Mouse (Mus musculus) heart, embryonic 10.5 days (tissue): ENCODE measurements around the gene Cyp2d22. TPM values are rescaled to one million over a fixed set of nuclear protein-coding genes. Genes with fewer than 3 reads are reported as not detected.

Experiments
- DNase-seq: peaks from one replicate; pipeline ENCODE4 v3.0.0-alpha.2; 2017; ENCODE audit warnings: low spot score
- H3K27ac ChIP-seq: fragments of 300-500 bp; sonication (generic); 2 replicates; pipeline ENCODE4 v1.5.1; 2016; ENCODE audit warnings: mild to moderate bottlenecking
- H3K27me3 ChIP-seq: fragments of 300-500 bp; sonication (generic); 2 replicates; pipeline ENCODE4 v1.6.1; 2016; ENCODE audit warnings: mild to moderate bottlenecking; ENCODE audit not compliant: poor library complexity, insufficient read depth, severe bottlenecking
- H3K36me3 ChIP-seq: fragments of 300-500 bp; sonication (generic); 2 replicates; pipeline ENCODE4 v1.6.1; 2016; ENCODE audit warnings: mild to moderate bottlenecking, moderate library complexity
- H3K4me1 ChIP-seq: fragments of 300-500 bp; sonication (generic); 2 replicates; pipeline ENCODE4 v1.6.1; 2016; ENCODE audit warnings: mild to moderate bottlenecking
- H3K4me3 ChIP-seq: fragments of 300-500 bp; sonication (generic); 2 replicates; pipeline ENCODE4 v1.5.1; 2016; ENCODE audit warnings: mild to moderate bottlenecking, moderate library complexity
- H3K9me3 ChIP-seq: fragments of 300-500 bp; sonication (generic); 2 replicates; pipeline ENCODE4 v1.6.1; 2016; ENCODE audit warnings: mild to moderate bottlenecking, moderate library complexity
- WGBS: fragments of 180-500 bp; shearing (Covaris S2); methylation state at CpG from one replicate; pipeline ENCODE4 v1.1.7; 2016; 5-methylcytosine and 5-hydroxymethylcytosine counted together
- polyA plus RNA-seq: library from polyadenylated mRNA; unstranded; fragments of >200 nt; fragmentation: Nextera tagmentation; extraction: Ambion mirVana; gene quantifications from 2 replicates; pipeline ENCODE4 v1.2.1, GENCODE M21; 2016

Cyp2d22 gene
- polyA plus RNA-seq, 1 experiment from 2014 or later, result 3.9 TPM

DNA sequence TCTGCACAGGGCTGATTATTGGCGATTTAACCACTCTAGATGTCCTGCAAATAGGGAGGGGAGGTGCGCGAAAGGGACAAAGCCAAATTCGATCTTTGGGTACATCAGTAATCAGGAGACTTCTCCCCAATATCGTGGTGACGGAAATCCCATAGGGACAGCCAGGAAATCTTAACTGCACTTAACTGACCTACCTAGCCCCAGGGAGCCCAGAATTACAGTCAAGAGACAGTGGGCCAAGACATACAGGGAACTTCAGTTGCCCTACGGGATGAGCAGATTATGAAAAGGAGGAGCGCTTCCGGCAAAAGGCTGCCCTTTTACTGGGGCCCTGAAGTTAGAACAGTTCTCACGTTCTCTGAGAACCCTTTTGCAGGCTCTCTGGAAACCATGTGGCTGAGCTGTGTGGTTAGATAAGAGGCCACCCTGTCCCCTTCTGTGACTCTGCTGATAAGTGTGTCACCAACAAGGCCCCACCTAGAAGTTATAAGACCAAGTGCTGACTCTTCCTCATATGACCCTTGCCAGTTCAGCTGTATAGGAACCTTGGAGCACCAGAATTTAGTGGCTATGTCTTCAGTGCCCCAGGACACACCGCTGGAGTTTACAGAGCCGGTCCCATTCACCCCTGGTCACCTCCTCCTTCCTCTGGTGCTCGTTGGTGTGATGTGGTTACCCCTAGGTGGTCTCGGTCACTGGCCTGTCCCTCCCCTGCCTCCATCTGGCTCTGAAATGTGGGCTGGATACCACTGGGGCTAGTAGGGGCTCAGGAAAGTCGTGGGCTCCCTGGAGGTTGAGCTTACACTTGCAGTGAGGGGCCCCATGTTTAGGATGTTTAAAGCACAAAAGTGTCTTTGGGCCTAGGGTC lies 38.2 kb downstream of the Cyp2d22 start:
- peak; percentile 93 for DNase-seq
- H3K4me1 ChIP-seq, result peaks cover 51% of the 10 kb centered on the region
- H3K36me3 ChIP-seq, result peaks cover 7% of the 10 kb centered on the region; the same call in 1 of the 2 replicates
- H3K27ac ChIP-seq, result peak overlapping the region; percentile 91
- H3K27me3 ChIP-seq, result peaks cover 6% of the 10 kb centered on the region
- H3K9me3 ChIP-seq, result no peaks in the 10 kb centered on the region
- peak overlapping the region; percentile 62 for H3K4me3 ChIP-seq
- WGBS, result 33% methylated on average over 15 of the region's 15 CpGs

GRCm38 (mm10) chr15:82341036-82341501 lies 39.0 kb downstream of the Cyp2d22 start:
- Histone ChIP-seq H3K4me3 (peak overlapping the region; percentile 62), H3K4me1 (peaks cover 48% of the 10 kb centered on the region), H3K27me3 (peaks cover 6% of the 10 kb centered on the region), H3K9me3 (no peaks in the 10 kb centered on the region), H3K27ac (peak overlapping the region; percentile 91), H3K36me3 (peaks cover 16% of the 10 kb centered on the region)
- DNase-seq, result peak; percentile 93
- WGBS, result under 1% methylated on average over 40 of the region's 40 CpGs

GRCm38 (mm10) chr15:82340414-82341035 lies 39.5 kb downstream of the Cyp2d22 start:
- WGBS, result 30% methylated on average over 21 of the region's 21 CpGs
- peaks cover 6% of the 10 kb centered on the region for H3K27me3 ChIP-seq
- peaks cover 21% of the 10 kb centered on the region for H3K36me3 ChIP-seq
- H3K4me1 ChIP-seq, result peaks cover 48% of the 10 kb centered on the region
- H3K27ac ChIP-seq, result peak overlapping the region; percentile 91
- peak overlapping the region; percentile 62 for H3K4me3 ChIP-seq
- DNase-seq, result peak; percentile 80
- H3K9me3 ChIP-seq, result no peaks in the 10 kb centered on the region

DNA sequence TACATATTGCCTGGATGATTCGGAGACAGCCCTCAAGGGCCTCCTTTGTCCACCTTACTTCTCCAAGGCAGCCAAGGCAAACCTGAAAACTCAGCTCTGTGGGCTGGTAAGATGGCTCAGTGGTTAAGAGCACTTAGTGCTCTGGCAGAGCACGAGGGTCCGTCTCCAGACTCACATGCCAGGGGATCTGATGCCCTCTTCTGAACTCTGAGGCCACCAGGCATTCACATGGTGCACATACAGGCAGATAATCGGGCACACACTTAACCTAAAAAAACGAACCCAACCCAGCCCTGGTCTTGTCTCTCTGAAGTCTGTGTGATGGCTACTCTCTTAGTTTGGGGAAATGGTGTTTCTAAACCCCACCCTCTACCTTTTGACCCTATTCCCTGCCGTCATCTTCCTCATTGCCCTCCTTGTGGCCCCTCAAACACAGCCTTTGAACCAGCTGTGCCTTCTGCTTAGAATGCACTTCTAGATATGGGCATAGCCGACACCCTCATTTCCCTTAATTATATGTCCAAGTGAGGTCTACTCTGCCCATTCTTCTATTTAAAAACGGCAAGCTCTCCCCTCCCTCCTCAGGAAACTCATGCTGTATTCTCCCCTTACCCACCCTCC lies 40.3 kb downstream of the Cyp2d22 start:
- 69% methylated on average over 8 of the region's 8 CpGs for WGBS
- H3K9me3 ChIP-seq, result no peaks in the 10 kb centered on the region
- H3K27ac ChIP-seq, result peak overlapping the region; percentile 91; the same call in 1 of the 2 replicates
- DNase-seq, result no peak
- H3K4me3 ChIP-seq, result 0 out of 2 replicates have a peak overlapping the region, but pooled peaks have one; percentile 68
- peaks cover 48% of the 10 kb centered on the region for H3K4me1 ChIP-seq
- peaks cover 29% of the 10 kb centered on the region for H3K36me3 ChIP-seq
- H3K27me3 ChIP-seq, result peaks cover 6% of the 10 kb centered on the region

DNA sequence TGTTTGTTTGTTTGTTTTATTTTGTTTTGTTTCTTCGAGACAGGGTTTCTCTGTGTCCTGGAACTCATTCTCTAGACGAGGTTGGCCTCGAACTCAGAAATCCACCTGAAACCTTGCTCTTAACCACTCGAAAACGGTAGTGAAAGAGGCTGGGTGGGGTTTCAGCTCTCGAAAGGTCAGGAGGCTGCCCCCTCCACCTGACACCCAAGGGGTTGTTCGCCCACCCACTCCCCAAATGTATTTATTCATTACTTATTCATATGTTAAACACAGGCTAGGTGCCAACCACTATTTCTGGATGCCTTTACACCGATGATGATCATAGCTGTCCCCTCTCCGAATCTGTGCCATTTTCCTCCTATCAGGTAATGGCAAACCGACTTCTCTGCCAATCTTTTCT lies 40.9 kb downstream of the Cyp2d22 start:
- 63% methylated on average over 10 of the region's 10 CpGs for WGBS
- peak overlapping the region; percentile 91 for H3K27ac ChIP-seq
- H3K4me3 ChIP-seq, result peak overlapping the region; percentile 68
- DNase-seq, result no peak
- H3K27me3 ChIP-seq, result peaks cover 6% of the 10 kb centered on the region
- peaks cover 35% of the 10 kb centered on the region for H3K36me3 ChIP-seq
- H3K9me3 ChIP-seq, result no peaks in the 10 kb centered on the region
- H3K4me1 ChIP-seq, result peaks cover 48% of the 10 kb centered on the region

DNA sequence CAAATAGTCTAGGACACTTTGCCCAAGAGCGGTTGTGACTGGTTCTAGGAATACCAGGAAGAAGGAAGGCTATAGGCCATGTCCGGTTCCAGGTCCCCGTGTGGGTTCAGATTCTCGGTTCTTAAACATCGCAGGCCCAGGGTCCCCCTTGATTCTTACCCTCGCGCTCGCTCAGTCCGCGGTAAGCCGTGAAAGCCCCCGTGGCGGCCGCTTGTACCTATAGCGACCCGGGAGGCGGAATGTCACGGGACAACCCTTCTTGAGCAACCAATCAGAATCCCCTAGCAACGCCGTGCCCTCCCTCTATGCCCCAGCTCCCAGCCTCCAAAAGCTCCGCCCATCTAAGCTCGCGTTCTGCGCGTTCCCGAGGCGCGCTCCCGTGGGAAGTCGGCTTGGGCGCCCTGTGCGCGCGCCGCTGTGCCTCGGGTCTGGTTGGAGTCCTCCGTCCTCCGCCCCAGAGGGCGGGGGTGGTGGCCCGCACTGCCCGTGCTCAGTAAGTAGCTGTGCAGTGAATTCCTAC lies 41.4 kb downstream of the Cyp2d22 start, which contains the start of the genes Naga, Pheta2 and Smdt1:
TSS of gene Naga (minus strand) at position 333 of the 520 bp plus-strand sequence.
TSS of gene Pheta2 (plus strand) at position 350 of the 520 bp plus-strand sequence.
TSS of gene Smdt1 (plus strand) at position 367 of the 520 bp plus-strand sequence.
- H3K9me3 ChIP-seq, result no peaks in the 10 kb centered on the region
- H3K36me3 ChIP-seq, result peaks cover 38% of the 10 kb centered on the region
- H3K4me1 ChIP-seq, result peaks cover 48% of the 10 kb centered on the region
- peak within 1 kb of the TSS; percentile 91 for H3K27ac ChIP-seq
- peak; percentile 98 for DNase-seq
- under 1% methylated on average over 41 of the region's 41 CpGs for WGBS
- H3K27me3 ChIP-seq, result peaks cover 6% of the 10 kb centered on the region
- peak within 1 kb of the TSS; percentile 68 for H3K4me3 ChIP-seq

GRCm38 (mm10) chr15:82337875-82338274 lies 42.2 kb downstream of the Cyp2d22 start:
- H3K27ac ChIP-seq, result peak overlapping the region; percentile 91
- DNase-seq, result no peak
- no peaks in the 10 kb centered on the region for H3K9me3 ChIP-seq
- H3K36me3 ChIP-seq, result peaks cover 36% of the 10 kb centered on the region
- 44% methylated on average over 4 of the region's 4 CpGs for WGBS
- peaks cover 45% of the 10 kb centered on the region for H3K4me1 ChIP-seq
- peaks cover 6% of the 10 kb centered on the region for H3K27me3 ChIP-seq
- peak overlapping the region; percentile 68 for H3K4me3 ChIP-seq

DNA sequence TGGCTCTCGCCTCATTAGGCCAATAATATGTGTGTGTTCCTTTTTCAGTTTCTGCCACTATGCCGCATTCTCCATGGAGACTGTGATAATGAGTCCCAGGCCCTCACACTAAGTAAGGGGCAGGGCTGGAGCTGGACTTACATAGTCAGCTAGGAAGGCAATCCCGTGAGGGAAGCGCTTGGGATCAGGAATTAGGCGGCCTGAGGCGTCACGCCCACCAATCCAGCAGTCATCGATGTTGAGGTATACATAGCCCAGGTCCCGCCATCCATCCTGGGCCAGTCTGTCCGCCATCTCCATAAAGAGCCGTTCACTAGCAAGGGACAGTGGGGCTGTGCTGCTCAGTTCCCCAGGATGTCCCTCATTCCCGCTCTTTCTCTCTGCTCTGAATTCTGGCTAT lies 43.4 kb downstream of the Cyp2d22 start:
- no peak overlapping the region for H3K4me3 ChIP-seq
- WGBS, result 82% methylated on average over 12 of the region's 12 CpGs

GRCm38 (mm10) chr15:82335194-82335593 lies 44.9 kb downstream of the Cyp2d22 start:
- Histone ChIP-seq H3K27me3 (peaks cover under 1% of the 10 kb centered on the region), H3K9me3 (no peaks in the 10 kb centered on the region), H3K36me3 (peaks cover 48% of the 10 kb centered on the region)

More for the DNA sequence above, 43.4 kb downstream of the Cyp2d22 start:
- H3K27ac ChIP-seq, result no peak overlapping the region
- H3K4me1 ChIP-seq, result peaks cover 38% of the 10 kb centered on the region
- peaks cover 6% of the 10 kb centered on the region for H3K27me3 ChIP-seq
- peaks cover 36% of the 10 kb centered on the region for H3K36me3 ChIP-seq
- H3K9me3 ChIP-seq, result no peaks in the 10 kb centered on the region
- no peak for DNase-seq

GRCm38 (mm10) chr15:82325382-82325781 lies 54.7 kb downstream of the Cyp2d22 start:
- no peaks in the 10 kb centered on the region for H3K27me3 ChIP-seq
- no peaks in the 10 kb centered on the region for H3K4me1 ChIP-seq
- WGBS, result 78% methylated on average over 2 of the region's 2 CpGs
- H3K9me3 ChIP-seq, result no peaks in the 10 kb centered on the region
- DNase-seq, result no peak
- H3K4me3 ChIP-seq, result no peak overlapping the region
- H3K27ac ChIP-seq, result no peak overlapping the region
- H3K36me3 ChIP-seq, result peaks cover 11% of the 10 kb centered on the region; the same call in 1 of the 2 replicates

More at GRCm38 (mm10) chr15:82335194-82335593, 44.9 kb downstream of the Cyp2d22 start:
- peaks cover 24% of the 10 kb centered on the region for H3K4me1 ChIP-seq
- 97% methylated on average over 4 of the region's 4 CpGs for WGBS
- no peak overlapping the region for H3K27ac ChIP-seq
- no peak for DNase-seq
- H3K4me3 ChIP-seq, result no peak overlapping the region

DNA sequence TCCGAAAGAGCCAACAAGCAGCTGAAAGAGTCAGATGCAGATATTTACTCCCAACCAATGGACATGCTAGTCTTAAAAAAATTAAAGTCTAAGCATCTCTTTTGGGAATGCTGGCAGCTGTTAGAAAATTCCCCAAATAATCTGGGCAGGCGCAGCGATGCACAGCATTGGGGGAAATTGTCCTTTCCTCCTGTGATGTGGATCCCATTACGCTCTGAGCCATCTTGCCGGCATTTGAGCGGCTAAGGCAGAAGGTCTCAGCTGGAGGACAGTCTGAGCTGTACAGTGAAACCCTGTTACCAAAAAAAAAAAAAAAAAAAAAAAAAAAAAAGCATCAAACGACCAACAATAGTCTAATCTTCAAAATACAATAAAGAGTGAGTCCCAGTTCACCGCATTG lies 57.9 kb downstream of the Cyp2d22 start:
- no peaks in the 10 kb centered on the region for H3K36me3 ChIP-seq
- no peak overlapping the region for H3K4me3 ChIP-seq
- no peaks in the 10 kb centered on the region for H3K27me3 ChIP-seq
- H3K27ac ChIP-seq, result no peak overlapping the region
- no peaks in the 10 kb centered on the region for H3K9me3 ChIP-seq
- H3K4me1 ChIP-seq, result no peaks in the 10 kb centered on the region
- DNase-seq, result no peak
- 78% methylated on average over 8 of the region's 8 CpGs for WGBS
